Mouse (Mus musculus) thymus, postnatal 10 days (tissue): ENCODE data around the gene Lonp1.
"Not testable (repeated sequence)": the region's sequence is repeated elsewhere in the genome, so short reads cannot be mapped to it uniquely, and the experiment has no call there.

Source experiments
- DNase-seq, 2 experiments: peaks; one replicate each; pipeline ENCODE4 v3.0.0; 2021; ENCODE audit warnings: low spot score in 2 of 2

Gene Lonp1

GRCm38 (mm10) chr17:56625495-56625894, 1.2 kb downstream of the Lonp1 start:
- no peak for DNase-seq

GRCm38 (mm10) chr17:56617628-56618027, 9.1 kb downstream of the Lonp1 start:
- DNase-seq: no peak

GRCm38 (mm10) chr17:56616725-56617124, 10.0 kb downstream of the Lonp1 start:
- DNase-seq: no peak

- DNase-seq: no peak
Observed at GRCm38 (mm10) chr17:56615792-56616191, 10.9 kb downstream of the Lonp1 start.

DNA sequence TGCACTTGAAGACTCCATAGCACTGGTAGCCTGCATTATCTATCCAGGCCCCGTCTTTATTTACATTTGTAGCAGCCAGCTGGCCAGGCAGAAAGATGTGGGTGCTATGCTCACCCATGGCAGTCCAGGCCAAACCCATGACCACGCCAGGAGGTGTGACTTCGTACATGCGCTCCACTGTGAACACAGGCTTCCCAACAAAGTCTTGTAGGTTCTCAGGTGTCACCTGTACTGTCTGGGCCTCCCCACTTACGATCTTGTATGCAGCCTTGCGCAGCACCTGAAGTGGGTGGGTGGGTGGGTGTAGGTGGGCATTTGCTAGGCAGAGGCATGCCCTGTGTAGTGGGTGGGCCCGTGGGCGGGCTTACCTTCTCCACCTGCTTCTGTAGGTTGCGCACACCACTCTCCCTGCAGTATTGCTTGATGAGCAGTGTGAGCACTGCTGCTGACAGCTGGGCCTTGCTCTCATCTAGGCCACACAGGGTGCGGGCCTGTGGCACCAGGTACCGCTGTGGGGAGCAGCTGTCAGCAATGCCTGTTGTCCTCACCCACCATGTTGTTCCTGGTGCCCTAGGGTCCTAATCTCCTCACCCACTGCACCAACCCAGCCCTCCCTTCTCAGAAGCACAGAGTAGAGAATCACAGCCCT, 11.4 kb downstream of the Lonp1 start:
- DNase-seq: no peak

GRCm38 (mm10) chr17:56614391-56615135, 12.1 kb downstream of the Lonp1 start:
- no peak for DNase-seq

- DNase-seq: not testable (repeated sequence)
Observed at GRCm38 (mm10) chr17:56613893-56614292, 12.8 kb downstream of the Lonp1 start.

- peak; percentile 83 to 92 for DNase-seq
Observed at GRCm38 (mm10) chr17:56613236-56613844, 13.3 kb downstream of the Lonp1 start, which contains the start of gene Rpl36. Gene Rpl36, plus strand, starts transcription at chr17:56613416.

- not testable (repeated sequence) for DNase-seq
Observed at GRCm38 (mm10) chr17:56612565-56612939, 14.1 kb downstream of the Lonp1 start.

DNA sequence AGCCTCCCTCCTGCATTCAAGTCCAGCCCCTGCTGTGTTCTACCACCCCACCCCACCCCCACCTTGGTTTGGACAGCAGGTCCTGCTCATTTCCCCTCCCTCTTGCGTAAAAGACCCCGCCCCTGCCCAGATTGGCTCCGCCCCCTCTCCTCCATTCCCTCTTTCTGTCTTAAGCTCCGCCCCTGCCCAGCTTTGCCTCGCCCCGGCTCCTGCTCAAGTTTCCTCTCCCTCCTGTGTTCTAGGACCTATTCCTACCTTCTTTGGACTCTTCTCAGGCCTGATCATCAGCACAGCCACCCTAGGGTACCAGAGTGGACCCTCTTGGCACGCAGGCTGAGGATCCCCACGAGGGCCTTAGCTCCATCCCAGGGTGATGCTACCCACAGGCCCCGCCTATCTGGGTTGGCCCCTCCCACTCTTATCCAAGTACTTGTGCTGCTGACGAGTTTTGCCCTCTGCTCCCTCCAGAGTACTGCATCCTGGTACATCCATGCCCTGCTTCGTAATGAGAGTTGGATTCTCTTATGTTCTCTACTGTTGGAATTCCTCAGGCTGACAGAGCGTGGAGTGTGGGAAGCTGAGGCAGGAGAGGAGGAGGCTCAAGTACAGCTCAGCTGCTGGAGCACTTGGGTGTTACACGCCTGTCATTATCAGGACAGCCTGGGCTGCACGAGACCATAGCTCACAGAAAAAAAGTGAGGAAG, 14.7 kb downstream of the Lonp1 start:
- peak in 1 of 2 experiments; percentile 21 for DNase-seq

DNA sequence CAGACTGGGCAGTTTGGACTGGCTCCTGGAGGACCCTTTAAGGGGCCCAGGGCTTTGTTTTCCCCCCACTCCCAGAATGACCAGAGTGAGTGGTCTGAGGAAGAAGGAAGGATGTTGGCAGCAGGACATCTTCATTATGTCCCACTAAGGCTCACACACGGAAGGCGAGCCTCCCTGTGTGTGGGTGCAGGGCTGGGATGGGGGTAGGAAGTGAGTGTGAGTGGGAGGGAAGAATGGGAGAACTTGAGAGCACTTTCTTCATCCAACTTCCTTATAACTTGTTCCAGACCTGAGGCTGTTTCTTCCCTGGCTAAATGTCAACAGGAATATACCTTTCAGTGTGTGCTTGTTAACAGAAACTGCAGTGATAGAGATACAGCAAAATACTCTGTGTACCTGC, 15.4 kb downstream of the Lonp1 start:
- no peak for DNase-seq

DNA sequence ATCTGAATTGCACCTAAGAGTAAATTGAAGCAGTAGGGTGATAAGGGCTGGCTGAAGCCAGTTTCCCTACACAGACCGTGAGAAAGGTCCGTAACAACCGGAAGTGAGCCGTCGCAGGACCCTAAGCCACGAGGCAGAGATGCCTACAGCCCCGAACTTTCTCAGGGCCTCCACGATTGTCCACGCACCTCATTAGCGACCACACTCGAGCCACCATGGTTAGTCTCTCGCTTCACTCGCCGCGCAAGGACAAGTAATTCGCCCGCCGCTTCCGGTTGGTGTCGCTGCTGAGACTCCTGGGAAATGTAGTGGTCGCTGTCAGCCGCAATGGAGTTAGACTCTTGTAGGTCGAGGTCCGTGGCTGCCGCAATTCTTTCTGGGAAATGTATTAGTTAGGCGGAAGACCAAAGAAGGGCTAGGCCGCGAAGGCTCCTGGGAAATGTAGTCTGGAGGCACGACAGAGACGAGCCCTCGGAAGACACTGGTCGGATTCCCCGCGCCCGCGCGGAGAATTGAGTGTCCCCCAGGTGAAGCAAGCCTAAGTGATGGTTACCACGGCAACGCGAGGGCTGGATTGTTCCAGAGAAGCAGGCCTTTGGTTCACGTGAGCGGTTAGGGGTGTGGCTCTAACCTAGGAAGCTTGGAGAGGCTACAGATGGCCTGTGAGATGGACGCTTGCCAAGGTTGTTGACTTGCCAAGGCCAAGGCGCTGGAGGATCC, 17.1 kb downstream of the Lonp1 start, which contains the start of gene 2410015M20Rik:
Gene 2410015M20Rik, minus strand, starts transcription at position 320 of the 720 bp plus-strand sequence.
- DNase-seq: peak; percentile 89 to 92

DNA sequence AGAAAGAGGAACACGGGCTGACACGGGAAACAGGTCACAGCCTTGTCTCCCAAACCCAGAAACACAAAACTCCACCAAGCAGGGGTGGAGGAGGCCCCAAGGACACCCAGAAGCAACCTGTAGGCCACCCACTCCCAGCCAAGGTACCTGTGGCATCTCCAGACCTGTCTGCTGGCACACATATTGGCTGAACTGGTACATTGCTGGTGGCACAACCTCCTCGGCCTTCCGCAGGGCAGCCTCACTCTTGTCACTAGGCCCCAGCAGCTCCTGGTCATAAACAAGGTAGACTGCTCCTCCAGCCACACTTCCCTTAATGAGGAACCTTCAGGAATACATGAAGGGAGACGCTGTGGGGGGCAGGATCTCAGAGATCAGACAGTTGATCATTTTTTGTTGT, 18.0 kb downstream of the Lonp1 start:
- DNase-seq: no peak

DNA sequence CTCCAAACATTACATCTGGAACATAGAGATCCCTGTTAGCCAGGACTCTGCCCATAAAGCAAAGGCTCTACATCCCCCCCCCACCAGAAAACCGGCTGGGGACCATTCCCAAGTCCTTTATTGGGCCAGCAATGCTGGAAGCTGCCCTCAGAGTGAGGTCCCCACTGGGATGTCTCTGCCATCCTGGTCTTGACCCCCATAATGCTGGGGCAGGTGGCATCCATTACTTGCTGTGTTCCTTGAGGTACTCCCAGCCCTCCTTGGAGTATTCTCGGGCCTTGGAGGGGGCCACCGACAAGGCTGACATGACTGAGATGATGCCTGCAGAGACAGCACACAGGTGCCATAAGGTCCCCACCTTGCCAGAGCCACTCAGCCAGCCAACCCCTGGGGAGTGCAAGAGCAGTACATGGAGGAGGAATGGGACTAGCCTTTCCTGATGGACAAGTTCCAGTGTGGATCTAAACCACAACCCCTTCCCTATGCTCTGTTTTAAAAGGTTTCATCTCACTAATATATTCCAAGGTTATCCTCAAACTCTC, 19.1 kb downstream of the Lonp1 start:
- DNase-seq: no peak

- DNase-seq: no peak
Observed at GRCm38 (mm10) chr17:56605431-56605830, 21.3 kb downstream of the Lonp1 start.

- DNase-seq: no peak
Observed at GRCm38 (mm10) chr17:56604422-56604821, 22.3 kb downstream of the Lonp1 start.

DNA sequence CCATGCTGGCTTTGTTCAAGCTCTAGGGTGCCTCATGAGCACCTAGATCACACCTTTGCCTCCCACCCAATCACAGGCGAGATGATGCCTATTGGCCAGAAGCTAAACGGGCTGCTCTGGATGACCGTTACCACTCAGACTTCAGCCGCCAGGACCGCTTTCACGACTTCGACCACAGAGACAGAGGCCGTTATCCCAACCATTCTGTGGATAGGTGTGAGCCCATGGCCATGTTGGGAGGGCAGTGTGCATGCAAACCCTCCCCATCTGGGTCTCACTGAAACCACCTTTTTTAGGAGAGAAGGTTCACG, 22.7 kb downstream of the Lonp1 start:
- DNase-seq: no peak

GRCm38 (mm10) chr17:56603186-56604069, 23.3 kb downstream of the Lonp1 start:
- no peak for DNase-seq

DNA sequence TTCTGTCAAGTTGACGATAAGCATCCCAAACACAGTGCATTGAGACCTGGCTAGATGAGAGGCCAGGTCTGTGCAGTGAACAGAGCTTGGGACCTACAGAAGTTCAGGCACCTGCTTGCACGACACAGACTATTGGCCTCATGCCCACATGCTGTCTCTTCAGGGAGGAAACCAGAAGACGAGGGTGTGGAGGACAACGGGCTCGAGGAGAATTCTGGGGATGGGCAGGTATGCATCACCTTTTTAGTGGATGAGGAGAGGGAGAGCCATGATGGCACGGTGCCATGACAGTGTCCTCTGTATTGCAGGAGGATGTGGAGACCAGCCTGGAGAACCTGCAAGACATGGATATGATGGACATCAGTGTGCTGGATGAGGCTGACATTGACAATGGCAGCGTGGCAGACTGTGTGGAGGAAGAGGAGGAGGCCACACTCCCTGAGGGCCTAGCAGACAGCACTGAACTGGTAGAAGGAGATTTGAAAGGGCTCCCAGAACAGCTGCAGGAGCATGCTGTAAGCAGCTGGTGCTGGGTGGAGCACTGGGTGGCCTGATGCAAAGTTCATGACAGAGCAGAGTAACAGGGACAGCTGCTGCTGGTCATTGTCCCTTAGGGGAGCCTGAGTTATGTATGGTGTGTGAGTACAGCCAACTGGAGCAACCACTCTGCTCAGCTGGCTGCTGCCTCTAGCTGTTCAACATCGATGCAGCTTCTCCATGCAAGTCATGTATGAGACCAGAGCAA, 33.0 kb downstream of the Lonp1 start:
- DNase-seq: no peak

- no peak for DNase-seq
Observed at GRCm38 (mm10) chr17:56592553-56592952, 34.1 kb downstream of the Lonp1 start.
